Mouse (Mus musculus): ENCODE data around the gene Bcar3.

Bcar3 gene

DNA sequence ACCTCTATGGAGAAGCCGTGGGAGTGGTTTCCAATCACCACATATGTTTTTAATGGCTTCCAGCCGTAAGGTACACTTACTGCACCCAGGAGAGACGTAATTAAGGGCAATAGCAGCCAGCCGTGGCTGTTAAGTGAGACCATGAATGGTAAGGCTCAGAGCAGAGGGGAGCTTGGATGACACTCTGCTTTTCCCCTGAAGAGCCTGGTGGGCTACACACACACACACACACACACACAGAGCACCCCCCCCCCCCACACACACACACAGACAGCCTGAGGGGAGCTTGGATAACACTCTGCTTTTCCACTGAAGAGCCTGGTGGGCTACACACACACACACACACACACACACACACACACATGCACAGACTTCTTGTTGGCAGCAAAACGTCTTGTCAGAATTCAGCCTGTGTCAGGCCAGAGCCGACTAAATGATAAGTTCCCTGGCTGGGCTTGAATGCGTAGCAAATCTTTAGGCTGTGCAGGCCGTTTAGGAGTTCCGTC, 224.3 kb downstream of the Bcar3 start:
- no peak for TF ChIP-seq GATA4 (IDR thresholded peaks at IDR 0.05; ENCODE audit: insufficient replicate concordance, low read length)

DNA sequence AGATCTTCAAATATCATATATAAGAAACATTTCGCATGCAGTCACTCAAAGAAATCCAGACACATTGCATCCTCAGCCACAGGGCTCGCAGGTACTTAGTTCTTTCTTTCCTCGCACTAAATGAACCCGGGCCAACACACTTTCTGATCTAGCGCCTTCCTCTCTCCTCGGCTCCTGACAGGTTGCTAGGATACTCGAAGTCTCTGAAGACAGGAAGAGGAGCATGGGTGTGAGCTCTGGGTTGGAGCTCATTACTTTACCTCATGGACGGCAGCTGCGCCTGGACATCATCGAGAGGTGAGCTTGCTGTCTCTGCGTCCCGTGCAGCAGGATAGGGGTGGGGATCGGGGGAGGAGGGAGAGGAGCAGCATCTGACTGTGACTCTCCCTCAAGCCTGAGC, 225.1 kb downstream of the Bcar3 start:
- TF ChIP-seq GATA4 (IDR thresholded peaks at IDR 0.05; ENCODE audit: insufficient replicate concordance, low read length) = no peak

DNA sequence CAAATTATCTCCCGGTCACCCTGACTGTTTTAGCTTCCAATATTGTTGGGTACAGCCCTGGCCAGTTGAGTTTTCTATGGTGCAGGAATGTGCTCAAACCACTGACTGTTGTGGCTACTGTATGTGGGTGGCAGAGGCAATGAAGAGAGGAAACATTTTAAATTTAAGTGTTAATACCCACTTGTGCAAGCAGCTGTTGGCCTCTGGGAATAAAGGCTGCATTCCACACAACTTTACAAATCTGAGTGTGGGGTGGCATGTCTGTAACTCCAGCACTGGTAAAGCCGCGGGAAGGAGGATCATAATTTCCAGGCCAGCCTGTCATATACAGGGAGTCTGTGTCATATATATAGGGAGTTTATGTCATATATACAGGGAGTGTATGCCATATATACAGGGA, 226.4 kb downstream of the Bcar3 start:
- TF ChIP-seq GATA4 (IDR thresholded peaks at IDR 0.05; ENCODE audit: insufficient replicate concordance, low read length) = no peak

DNA sequence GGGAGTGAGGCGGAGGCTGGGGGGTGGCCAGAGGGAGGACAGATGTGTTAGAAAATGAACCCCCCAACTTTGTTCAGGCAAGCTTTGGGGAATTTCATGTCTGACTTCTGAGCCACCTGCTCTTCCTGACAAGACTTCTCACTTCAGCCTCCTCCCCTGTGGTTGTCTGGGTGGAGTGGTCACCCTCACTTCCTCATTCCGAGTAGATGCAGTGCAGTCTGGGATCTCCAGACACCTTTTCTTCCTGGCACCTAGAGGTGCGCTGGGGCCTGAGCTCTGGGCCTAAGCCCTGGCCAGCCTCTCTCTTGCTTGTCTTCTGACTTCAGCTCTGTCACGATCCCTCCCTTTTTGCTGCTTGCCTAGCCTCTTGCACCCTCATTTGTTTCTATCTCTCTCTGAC, 226.9 kb downstream of the Bcar3 start:
- no peak for TF ChIP-seq GATA4 (IDR thresholded peaks at IDR 0.05; ENCODE audit: insufficient replicate concordance, low read length)

DNA sequence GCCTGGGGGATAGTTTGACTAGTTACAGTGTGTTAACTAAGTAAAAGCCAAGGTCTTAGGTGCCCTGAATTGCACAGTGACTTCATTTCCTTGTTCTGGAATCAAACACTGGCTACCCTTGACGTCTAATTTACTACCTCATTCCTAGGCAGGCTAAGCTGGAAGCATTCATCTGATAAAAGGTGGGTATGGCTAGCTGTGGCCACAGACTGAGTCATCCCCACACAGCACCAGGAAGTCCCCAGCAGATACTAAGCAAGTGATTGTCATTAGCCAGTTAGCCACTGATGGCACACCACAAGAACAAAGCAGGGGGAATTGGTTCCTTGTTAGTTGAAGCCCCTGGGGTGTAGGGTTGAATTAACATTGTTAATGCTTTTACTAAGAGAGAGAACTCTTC, 227.4 kb downstream of the Bcar3 start:
- TF ChIP-seq GATA4 (IDR thresholded peaks at IDR 0.05; ENCODE audit: insufficient replicate concordance, low read length) = no peak

DNA sequence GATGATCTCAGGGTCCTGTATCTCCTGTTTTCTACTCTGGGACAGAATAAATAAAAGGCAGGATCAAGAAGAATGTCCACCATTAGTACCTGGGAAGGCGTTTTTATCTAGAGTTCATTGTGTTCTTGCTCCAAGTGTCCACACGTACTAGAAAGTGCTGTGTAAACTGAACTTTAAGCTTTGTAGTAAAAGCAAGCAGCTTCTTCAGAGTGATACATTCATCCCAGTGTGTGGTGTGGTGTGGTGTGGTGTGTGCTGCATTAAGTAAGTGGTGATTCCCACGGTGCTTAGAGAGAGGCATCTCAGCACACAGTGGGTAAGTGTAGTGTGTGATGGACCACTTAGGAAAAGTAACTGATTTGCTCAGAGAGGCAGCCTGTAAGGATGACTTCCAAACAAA, 234.5 kb downstream of the Bcar3 start:
- no peak for TF ChIP-seq GATA4 (IDR thresholded peaks at IDR 0.05; ENCODE audit: insufficient replicate concordance, low read length)

DNA sequence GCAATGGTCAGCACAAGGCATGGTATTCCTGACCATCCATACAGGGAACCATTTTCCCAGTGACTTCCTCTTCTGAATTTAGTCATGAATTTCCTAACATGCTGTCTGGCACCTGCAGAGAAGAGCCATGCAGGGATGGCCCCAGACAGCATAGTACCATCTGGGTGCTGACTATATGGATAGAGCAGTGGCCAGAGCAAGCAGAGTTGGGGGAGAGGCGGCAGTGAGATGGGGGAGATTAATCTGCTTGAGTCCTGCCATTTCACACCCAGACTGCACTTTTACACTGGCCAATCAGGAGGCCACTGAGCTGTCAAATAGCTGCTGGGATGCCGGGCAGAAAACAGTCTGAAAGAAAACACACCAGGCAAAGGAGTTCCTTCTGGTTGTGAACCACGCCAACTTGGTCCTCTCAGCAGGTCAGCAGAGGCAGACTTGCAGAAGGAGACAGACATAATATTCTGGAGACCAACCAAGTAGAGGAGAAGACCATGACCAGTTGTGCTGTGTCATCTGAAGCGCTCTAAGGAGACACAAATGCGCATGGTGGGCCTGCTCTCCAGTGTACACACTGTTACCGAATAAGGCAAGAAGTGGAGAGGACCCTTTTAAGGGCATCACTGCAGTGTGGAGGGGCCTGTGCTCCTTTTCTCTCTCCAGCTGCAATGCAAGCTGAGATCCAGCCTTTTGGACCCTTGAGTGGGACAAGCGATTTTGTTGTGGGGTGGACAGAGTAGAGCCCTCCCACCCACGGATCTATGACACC, 242.2 kb downstream of the Bcar3 start:
- no peak for TF ChIP-seq GATA4 (IDR thresholded peaks at IDR 0.05; ENCODE audit: insufficient replicate concordance, low read length)

DNA sequence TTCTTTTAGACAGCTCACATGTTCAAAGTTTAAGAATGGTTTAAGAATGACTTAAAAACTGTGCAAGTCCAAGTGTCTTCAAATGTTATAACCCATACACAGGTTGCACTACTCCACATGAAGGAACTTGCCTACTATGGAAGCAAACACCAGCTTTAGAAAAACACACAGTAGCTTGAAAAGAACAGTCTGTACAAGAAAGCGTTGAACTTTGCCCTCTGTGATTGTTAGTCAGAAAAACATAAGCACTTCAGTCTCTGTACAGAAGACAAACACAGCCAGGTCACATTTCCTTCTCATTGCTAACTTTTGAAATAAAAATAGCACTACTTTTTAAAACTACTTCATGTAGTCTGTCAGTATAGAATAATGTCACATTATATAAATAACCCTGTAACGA, 244.9 kb downstream of the Bcar3 start:
- TF ChIP-seq GATA4 (IDR thresholded peaks at IDR 0.05; ENCODE audit: insufficient replicate concordance, low read length) = no peak

DNA sequence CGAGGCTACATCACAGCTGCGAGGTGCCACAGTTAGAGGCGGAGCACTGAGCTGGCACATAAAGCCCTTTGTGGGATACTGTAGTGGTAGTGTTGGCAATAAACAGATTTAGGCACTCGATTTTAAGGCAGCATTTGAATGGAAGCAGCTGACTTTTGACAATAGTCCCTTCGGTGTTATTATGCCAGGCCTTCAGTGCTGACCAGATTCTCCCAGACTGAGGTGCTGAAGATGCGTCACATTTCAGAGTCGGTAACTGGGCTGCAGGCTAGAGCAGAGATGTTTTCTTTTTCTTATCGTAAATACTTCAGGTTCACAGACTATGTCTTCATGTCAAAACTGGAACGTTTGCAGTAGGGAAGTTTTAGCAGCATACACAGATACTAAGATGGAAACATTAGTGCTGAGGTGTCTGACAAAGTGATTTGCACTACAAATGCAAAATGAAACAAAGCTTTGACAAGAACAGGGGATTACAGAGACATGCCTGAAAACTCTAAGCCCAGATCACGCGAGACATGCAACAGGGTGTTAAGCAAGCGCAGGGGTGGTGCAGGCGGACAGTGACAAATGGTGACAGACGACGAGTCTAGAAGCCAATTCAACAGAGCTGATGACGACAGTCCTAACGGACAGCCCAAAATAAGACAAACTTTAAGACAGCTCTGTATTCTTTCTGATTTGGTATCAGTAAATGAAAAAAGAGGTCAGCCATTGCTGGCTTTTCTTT, 246.2 kb downstream of the Bcar3 start:
- no peak for TF ChIP-seq GATA4 (IDR thresholded peaks at IDR 0.05; ENCODE audit: insufficient replicate concordance, low read length)

DNA sequence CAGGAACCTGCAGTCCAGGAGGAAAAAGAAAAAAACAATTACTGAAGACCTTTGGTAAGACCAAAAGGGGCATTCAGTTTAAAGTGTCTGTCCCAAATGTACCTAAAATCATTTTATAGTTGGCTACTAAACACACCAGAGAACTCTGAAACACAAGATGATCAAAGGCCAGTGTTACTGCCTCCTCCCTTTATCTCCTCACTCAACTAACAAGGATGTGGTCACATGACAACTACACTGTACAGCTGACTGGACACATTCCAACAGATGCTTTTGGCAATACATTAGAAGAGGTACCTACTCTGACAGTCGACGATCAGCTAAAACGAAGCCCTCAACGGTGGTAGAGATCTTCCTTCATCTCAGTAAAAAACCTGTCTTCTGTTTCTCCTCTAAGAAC, 247.0 kb downstream of the Bcar3 start:
- no peak for TF ChIP-seq GATA4 (IDR thresholded peaks at IDR 0.05; ENCODE audit: insufficient replicate concordance, low read length)

DNA sequence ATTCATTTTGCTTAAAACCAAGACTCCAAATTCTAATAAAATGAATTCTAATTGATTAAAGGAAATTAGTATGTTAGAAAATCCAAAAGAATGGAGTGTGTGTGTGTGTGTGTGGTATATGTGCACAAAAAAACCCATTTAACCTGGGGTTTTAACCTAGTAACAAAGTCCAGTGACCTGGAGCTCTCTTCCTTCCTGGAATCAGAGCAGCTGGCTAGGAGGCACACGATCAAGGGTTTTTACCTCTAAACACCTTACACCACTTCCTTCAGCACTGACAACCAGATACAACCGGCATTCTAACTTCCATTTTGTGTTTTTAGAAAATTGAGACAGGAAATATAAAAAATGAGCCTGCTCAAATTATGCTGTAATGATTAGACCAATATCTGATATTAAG, 251.4 kb downstream of the Bcar3 start:
- no peak for TF ChIP-seq GATA4 (IDR thresholded peaks at IDR 0.05; ENCODE audit: insufficient replicate concordance, low read length)

DNA sequence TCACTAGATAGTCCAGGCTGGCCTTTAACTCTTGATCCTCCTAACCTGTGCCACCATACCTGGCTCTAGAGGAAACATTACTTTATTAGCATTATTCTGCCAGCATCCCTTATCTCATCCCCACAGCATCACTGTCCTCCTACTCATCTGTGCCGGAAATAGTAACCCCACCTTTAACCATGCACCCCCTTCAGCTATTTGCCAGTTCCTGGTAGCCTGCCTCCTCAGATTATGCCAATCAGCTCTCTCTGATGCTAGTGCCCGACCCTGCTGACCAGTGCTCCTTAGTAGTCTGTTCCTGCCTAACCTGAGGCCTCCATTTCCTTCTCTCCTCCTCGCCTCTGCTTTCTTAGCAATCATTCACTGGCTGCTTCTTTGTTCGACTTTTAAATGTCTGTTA, 253.5 kb downstream of the Bcar3 start:
- no peak for TF ChIP-seq GATA4 (IDR thresholded peaks at IDR 0.05; ENCODE audit: insufficient replicate concordance, low read length)

DNA sequence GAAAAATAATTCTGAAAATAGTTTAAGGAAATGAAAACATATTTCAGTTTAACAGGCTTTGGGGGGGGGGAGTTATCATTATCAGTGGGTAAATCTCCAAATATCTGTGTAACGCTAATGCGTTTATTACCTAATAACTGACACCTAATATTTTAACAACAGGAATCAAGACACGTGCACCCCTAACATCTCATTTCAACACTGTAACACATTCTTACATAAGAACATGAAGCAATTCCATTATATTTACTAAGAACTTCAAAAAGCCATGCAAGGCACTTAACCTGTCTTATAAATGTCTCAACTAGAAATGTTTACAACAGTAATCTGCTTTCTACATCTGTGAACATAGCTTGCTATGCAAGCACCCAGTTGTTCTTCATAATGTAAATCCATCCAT, 257.2 kb downstream of the Bcar3 start:
- no peak for TF ChIP-seq GATA4 (IDR thresholded peaks at IDR 0.05; ENCODE audit: insufficient replicate concordance, low read length)

DNA sequence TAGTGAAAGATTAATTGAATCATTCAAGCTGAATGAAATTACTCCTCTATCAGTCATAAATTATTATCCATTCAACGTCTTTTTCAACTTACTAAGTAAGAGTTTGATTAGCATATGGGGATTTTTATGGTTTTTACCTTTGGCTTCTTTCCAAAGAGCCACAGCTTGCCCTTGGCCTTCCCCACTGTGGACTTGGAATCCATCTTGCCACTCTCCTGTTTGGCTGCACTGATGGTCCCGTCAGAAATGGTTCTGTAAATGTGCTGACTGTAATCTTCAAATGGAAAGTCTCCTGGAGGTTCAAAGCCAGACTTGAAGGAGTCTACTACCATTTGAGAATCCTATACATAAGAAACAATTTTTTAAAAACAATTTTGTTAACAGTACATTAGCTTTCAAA, 263.8 kb downstream of the Bcar3 start:
- TF ChIP-seq GATA4 (IDR thresholded peaks at IDR 0.05; ENCODE audit: insufficient replicate concordance, low read length) = no peak

DNA sequence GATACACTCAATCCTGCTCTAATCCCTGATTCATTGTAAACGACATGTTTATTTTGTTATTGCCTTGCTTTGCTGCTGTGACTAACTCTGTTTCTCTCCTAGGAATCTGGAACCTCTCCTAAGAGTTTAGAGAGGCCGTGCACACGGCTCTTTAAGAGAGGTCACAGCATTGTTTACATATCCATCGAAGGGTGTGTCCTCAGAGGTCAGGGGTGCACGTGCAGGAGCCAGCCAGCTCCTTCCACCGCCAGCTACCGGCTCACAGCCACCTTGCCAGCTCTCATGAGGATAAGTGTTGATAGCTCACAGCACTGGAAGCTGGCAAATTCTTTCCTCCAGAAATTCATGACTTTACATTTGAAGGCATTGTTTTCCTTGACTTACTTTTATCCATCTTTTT, 271.3 kb downstream of the Bcar3 start:
- TF ChIP-seq GATA4 (IDR thresholded peaks at IDR 0.05; ENCODE audit: insufficient replicate concordance, low read length) = no peak

DNA sequence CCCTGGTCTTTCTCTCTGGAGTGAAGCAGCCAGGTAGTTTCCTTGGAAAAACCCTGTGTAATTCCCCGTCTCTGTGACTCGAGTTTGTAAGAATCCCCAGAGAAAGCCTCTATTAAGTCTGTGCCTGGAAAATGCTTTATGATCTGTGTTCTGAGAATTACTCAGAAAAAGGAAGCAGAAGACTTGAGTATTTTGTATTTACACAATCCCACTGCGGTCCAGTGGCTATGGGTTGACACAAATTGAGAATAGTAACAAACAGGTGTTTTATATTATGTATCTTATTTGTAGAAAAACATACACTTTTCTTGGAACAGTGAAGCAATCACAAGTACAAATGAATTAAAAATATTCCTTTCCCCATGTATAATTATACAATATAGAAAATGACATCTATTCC, 272.2 kb downstream of the Bcar3 start:
- TF ChIP-seq GATA4 (IDR thresholded peaks at IDR 0.05; ENCODE audit: insufficient replicate concordance, low read length) = no peak
